In the genomic region with DNA sequence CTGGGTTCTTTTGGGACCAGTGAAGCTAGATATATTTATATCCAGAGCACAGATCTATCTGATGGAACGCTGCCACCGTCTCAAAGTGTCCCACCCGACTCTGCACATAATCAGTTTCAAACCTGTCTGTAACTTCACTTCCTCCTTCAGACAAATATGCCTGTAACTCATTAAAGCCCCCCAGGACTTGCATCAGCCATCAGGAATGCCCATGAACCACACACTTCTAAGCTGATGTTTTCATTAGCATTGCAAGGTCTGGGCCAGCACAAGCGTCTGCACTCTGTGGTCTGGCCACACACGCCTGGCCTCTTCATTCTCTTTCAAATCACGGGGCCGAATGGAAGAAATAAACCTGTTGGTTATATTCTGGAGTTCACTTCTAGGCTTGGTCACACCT, we compare ENCODE assay signal across 27 mouse cellular contexts.
DNase-seq lines count a peak whose midpoint lies in the region; ATAC-seq and TF ChIP-seq lines count a peak whose summit lies in the region.
"Had no signal": no experiment of that assay in that cellular context is flagged by ENCODE, and none has a peak within 500 bp of the region (broad histone marks: within the 10 kb centered on the region; RNA-seq: fewer than 3 reads in every experiment).

No protein-coding gene starts in this region.

- DNase-seq in forebrain, embryonic 10.5 days (ENCODE audit: extremely low spot score, low spot score) = no peak
- no peak for DNase-seq in forebrain, embryonic 14.5 days (ENCODE audit: low spot score)
- DNase-seq in fibroblast of lung, adult 2 months (ENCODE audit: low read depth) = peak; percentile 72
- DNase-seq in limb, embryonic 14.5 days (ENCODE audit: low spot score) = peak; percentile 57
- no peak for DNase-seq in adrenal gland, adult (ENCODE audit: inconsistent age in 2 of 2, low spot score in 1 of 2)
- DNase-seq in urinary bladder, adult 2 months (ENCODE audit: low spot score) = no peak
- DNase-seq: adrenal gland, adult 8-10 months; cerebellum, adult 9-10 months; cerebellum, postnatal 36 days; forebrain, postnatal 0 days; gastrocnemius, postnatal 10 days; kidney, adult 8-10 months; lung, embryonic 14.5 days; lung, postnatal 14 days; midbrain, embryonic 14.5 days; retina, postnatal 1 day; right cerebral cortex, postnatal 25 days had no signal

- 0 out of 2 replicates have a peak overlapping the region, but pooled peaks have one; percentile 6 for H3K27ac ChIP-seq in forebrain, embryonic 10.5 days
- no peak overlapping the region for H3K27ac ChIP-seq in forebrain, embryonic 14.5 days (ENCODE audit: low read depth, low read length)
- H3K27ac ChIP-seq in limb, embryonic 14.5 days (replicated peaks; ENCODE audit: low read depth, low read length) = peak overlapping the region; percentile 52; the same call in 1 of the 2 replicates
- H3K27ac ChIP-seq: heart, embryonic 10.5 days; heart, embryonic 15.5 days; kidney, postnatal 0 days; liver, embryonic 14.5 days; neural tube, embryonic 15.5 days; stomach, embryonic 15.5 days had no signal

- peaks cover 6% of the 10 kb centered on the region; the same call in 1 of the 2 replicates for H3K27me3 ChIP-seq in forebrain, embryonic 10.5 days (ENCODE audit: poor library complexity, severe bottlenecking)
- H3K27me3 ChIP-seq in forebrain, embryonic 14.5 days (replicated peaks; ENCODE audit: control insufficient read depth, insufficient read depth, low read length) = no peaks in the 10 kb centered on the region
- H3K27me3 ChIP-seq in limb, embryonic 14.5 days (ENCODE audit: control insufficient read depth, insufficient read depth, low read length) = no peaks in the 10 kb centered on the region
- H3K27me3 ChIP-seq: neural tube, embryonic 15.5 days; stomach, embryonic 15.5 days had no signal

- H3K4me1 ChIP-seq in forebrain, embryonic 10.5 days = peaks cover 21% of the 10 kb centered on the region
- H3K4me1 ChIP-seq in forebrain, embryonic 14.5 days (ENCODE audit: control insufficient read depth, insufficient read depth, low read length) = no peaks in the 10 kb centered on the region
- peaks cover 31% of the 10 kb centered on the region for H3K4me1 ChIP-seq in limb, embryonic 14.5 days (ENCODE audit: control insufficient read depth, insufficient read depth, low read length)

- WGBS in forebrain, embryonic 10.5 days = 77% methylated on average over 7 of the region's 7 CpGs
- WGBS in forebrain, embryonic 14.5 days = 89% methylated on average over 7 of the region's 7 CpGs
- 12% methylated on average over 7 of the region's 7 CpGs for WGBS in limb, embryonic 14.5 days

- no peaks in the 10 kb centered on the region for H3K36me3 ChIP-seq in forebrain, embryonic 10.5 days (replicated peaks)
- H3K36me3 ChIP-seq in forebrain, embryonic 14.5 days (ENCODE audit: control insufficient read depth, insufficient read depth, low read length) = no peaks in the 10 kb centered on the region
- no peaks in the 10 kb centered on the region for H3K36me3 ChIP-seq in limb, embryonic 14.5 days (ENCODE audit: control insufficient read depth, insufficient read depth, low read length)
- H3K36me3 ChIP-seq: heart, embryonic 10.5 days; heart, embryonic 15.5 days; neural tube, embryonic 15.5 days; stomach, embryonic 15.5 days had no signal

- ATAC-seq in forebrain, embryonic 14.5 days = no peak
- ATAC-seq in limb, embryonic 14.5 days (ENCODE audit: low FRiP score, low read depth) = peak; percentile 64
- no peak for ATAC-seq in frontal cortex, adult (ENCODE audit: low TSS enrichment)
- ATAC-seq: activated CD4-positive, CD25-positive, alpha-beta regulatory T cell, adult 4 months; CD4-positive, CD25-positive, alpha-beta regulatory T cell, adult 4 months; forebrain, postnatal 0 days; hindbrain, embryonic 16.5 days had no signal

- H3K4me2 ChIP-seq in forebrain, embryonic 14.5 days (ENCODE audit: low read length) = no peak overlapping the region
- no peak overlapping the region; the same call in 1 of the 2 replicates for H3K4me2 ChIP-seq in limb, embryonic 14.5 days (replicated peaks; ENCODE audit: low read depth, low read length, severe bottlenecking)
- H3K4me2 ChIP-seq: heart, embryonic 15.5 days; lung, embryonic 14.5 days; neural tube, embryonic 15.5 days; stomach, embryonic 15.5 days had no signal

- no peak overlapping the region for H3K4me3 ChIP-seq in forebrain, embryonic 10.5 days
- no peak overlapping the region for H3K4me3 ChIP-seq in forebrain, embryonic 14.5 days (ENCODE audit: low read depth, low read length)
- H3K4me3 ChIP-seq in limb, embryonic 14.5 days (replicated peaks; ENCODE audit: low read length) = no peak overlapping the region
- H3K4me3 ChIP-seq: heart, embryonic 10.5 days; heart, embryonic 15.5 days; neural tube, embryonic 15.5 days; stomach, embryonic 15.5 days had no signal

- no peak overlapping the region for H3K9ac ChIP-seq in forebrain, embryonic 14.5 days (ENCODE audit: low read length)
- no peak overlapping the region for H3K9ac ChIP-seq in limb, embryonic 14.5 days (ENCODE audit: low read depth, low read length, severe bottlenecking)
- H3K9ac ChIP-seq: forebrain, postnatal 0 days; heart, embryonic 15.5 days; liver, embryonic 14.5 days; lung, embryonic 14.5 days; neural tube, embryonic 15.5 days; stomach, embryonic 15.5 days had no signal

- H3K9me3 ChIP-seq in forebrain, embryonic 10.5 days = no peaks in the 10 kb centered on the region
- H3K9me3 ChIP-seq in forebrain, embryonic 14.5 days (replicated peaks; ENCODE audit: control insufficient read depth, low read length) = no peaks in the 10 kb centered on the region
- H3K9me3 ChIP-seq in limb, embryonic 14.5 days (ENCODE audit: control insufficient read depth, low read length) = no peaks in the 10 kb centered on the region
- H3K9me3 ChIP-seq: heart, embryonic 10.5 days; heart, embryonic 15.5 days; neural tube, embryonic 15.5 days; stomach, embryonic 15.5 days had no signal

- no peak for TF ChIP-seq POLR2A in limb, embryonic 14.5 days (IDR thresholded peaks at IDR 0.05; ENCODE audit: borderline replicate concordance, extremely low read depth, insufficient read depth, insufficient read length)

Comparison
In these comparisons a context has a peak if more than half of its experiments do, and no peak if none do; other contexts are left out.
1. DNase-seq: peak in fibroblast of lung, adult 2 months (single experiment) and limb, embryonic 14.5 days (single experiment); none in forebrain, embryonic 10.5 days (single experiment), forebrain, embryonic 14.5 days (single experiment), adrenal gland, adult (0 of 2) and urinary bladder, adult 2 months (single experiment).